Mouse (Mus musculus) kidney, postnatal 0 days (tissue): Measurements from ENCODE around the gene Gmip. TPM values are rescaled to one million over a fixed set of nuclear protein-coding genes. Genes with fewer than 3 reads are reported as not detected.
A peak's percentile ranks its signal among the peaks of the same experiment; 100 is the strongest.

Experiments used
- ATAC-seq: fragments of 200-750 bp; cut with Nextera tagmentation; replicated peaks from 2 replicates; pipeline ENCODE4 v1.8.0; 2017; ENCODE audit warnings: low read depth, moderate number of reproducible peaks, moderate TSS enrichment, moderate library complexity; ENCODE audit not compliant: low FRiP score
- DNase-seq: peaks from one replicate; pipeline ENCODE4 v3.0.0-alpha.2; 2016; ENCODE audit warnings: low spot score
- H3K27ac ChIP-seq: fragments of 300-500 bp; sonication (generic); 2 replicates; pipeline ENCODE4 v1.5.1; 2014; ENCODE audit warnings: mild to moderate bottlenecking
- H3K27me3 ChIP-seq: fragments of 300-500 bp; sonication (generic); 2 replicates; pipeline ENCODE4 v1.6.1; 2014; ENCODE audit warnings: low read length, mixed read lengths; ENCODE audit not compliant: insufficient read depth
- H3K36me3 ChIP-seq: fragments of 300-500 bp; sonication (generic); 2 replicates; pipeline ENCODE4 v1.6.1; 2014; ENCODE audit warnings: low read length, mixed read lengths; ENCODE audit not compliant: insufficient read depth
- H3K4me1 ChIP-seq: fragments of 300-500 bp; sonication (generic); replicated peaks from 2 replicates; pipeline ENCODE4 v1.6.1; 2014; ENCODE audit warnings: antibody characterized with exemption, low read length, mixed read lengths; ENCODE audit not compliant: insufficient read depth
- H3K4me2 ChIP-seq: fragments of 300-500 bp; sonication (generic); 2 replicates; pipeline ENCODE4 v1.6.1; 2014; ENCODE audit warnings: mild to moderate bottlenecking, low read length, moderate library complexity, mixed read lengths
- H3K4me3 ChIP-seq: fragments of 300-500 bp; sonication (generic); replicated peaks from 2 replicates; pipeline ENCODE4 v1.5.1; 2014; ENCODE audit warnings: low read depth, low read length
- H3K9ac ChIP-seq: fragments of 300-500 bp; sonication (generic); 2 replicates; pipeline ENCODE4 v1.6.1; 2014; ENCODE audit warnings: low read depth, low read length
- H3K9me3 ChIP-seq: fragments of 300-500 bp; sonication (generic); replicated peaks from 2 replicates; pipeline ENCODE4 v1.6.1; 2016; ENCODE audit warnings: low read length, inconsistent platforms, mixed read lengths
- CTCF ChIP-seq: IDR thresholded peaks from 2 replicates; pipeline ENCODE4 v1.5.1; 2016; ENCODE audit warnings: antibody characterized with exemption, low read depth, mild to moderate bottlenecking, moderate library complexity
- WGBS: fragments of 180-500 bp; shearing (Covaris S2); extraction: QIAGEN DNeasy Blood & Tissue Kit; methylation state at CpG from one replicate; pipeline ENCODE4 v1.1.7; 2014; 5-methylcytosine and 5-hydroxymethylcytosine counted together
- polyA plus RNA-seq: library from polyadenylated mRNA; unstranded; fragments of >200 nt; fragmentation: Nextera tagmentation; extraction: Ambion mirVana; gene quantifications from 2 replicates; pipeline ENCODE4 v1.2.1, GENCODE M21; 2015

The Gmip gene
- polyA plus RNA-seq, 1 experiment from 2014 or later: 5.7 TPM

- ATAC-seq (no peak), DNase-seq (no peak)
- no peak for TF ChIP-seq CTCF
Observed at GRCm38 (mm10) chr8:69777111-69777510, 31.4 kb upstream of the Gmip start.

GRCm38 (mm10) chr8:69789105-69789504 is 19.4 kb upstream of the Gmip start:
- H3K27ac ChIP-seq: no peak overlapping the region
- no peak for TF ChIP-seq CTCF
- H3K4me3 ChIP-seq: no peak overlapping the region
- H3K9me3 ChIP-seq: no peaks in the 10 kb centered on the region
- no peak overlapping the region for H3K4me2 ChIP-seq
- 0 out of 2 replicates have a peak, but pooled peaks cover 7% of the 10 kb centered on the region for H3K36me3 ChIP-seq
- DNase-seq (no peak), ATAC-seq (no peak)
- H3K4me1 ChIP-seq: peaks cover 9% of the 10 kb centered on the region; the same call in 1 of the 2 replicates
- no peak overlapping the region for H3K9ac ChIP-seq
- WGBS: 82% methylated on average over 5 of the region's 5 CpGs
- H3K27me3 ChIP-seq: no peaks in the 10 kb centered on the region

More at GRCm38 (mm10) chr8:69777111-69777510, 31.4 kb upstream of the Gmip start:
- H3K9ac ChIP-seq: no peak overlapping the region
- H3K4me3 ChIP-seq: no peak overlapping the region
- H3K27me3 ChIP-seq: no peaks in the 10 kb centered on the region
- H3K4me1 ChIP-seq: peaks cover 4% of the 10 kb centered on the region; the same call in 1 of the 2 replicates
- no peak overlapping the region for H3K4me2 ChIP-seq
- 59% methylated on average over 8 of the region's 12 CpGs for WGBS
- no peaks in the 10 kb centered on the region for H3K9me3 ChIP-seq
- no peak overlapping the region for H3K27ac ChIP-seq
- no peaks in the 10 kb centered on the region for H3K36me3 ChIP-seq

- DNase-seq: no peak
- ATAC-seq: no peak
Observed at GRCm38 (mm10) chr8:69789731-69790130, 18.7 kb upstream of the Gmip start.

GRCm38 (mm10) chr8:69790364-69790763 is 18.1 kb upstream of the Gmip start:
- peaks cover 9% of the 10 kb centered on the region; the same call in 1 of the 2 replicates for H3K4me1 ChIP-seq
- no peaks in the 10 kb centered on the region for H3K9me3 ChIP-seq
- peak overlapping the region; percentile 100 for H3K4me3 ChIP-seq
- H3K27ac ChIP-seq: peak overlapping the region; percentile 88
- ATAC-seq (no peak), DNase-seq (no peak)
- no peak for TF ChIP-seq CTCF
- 26% methylated on average over 11 of the region's 11 CpGs for WGBS
- peak overlapping the region; percentile 97 for H3K9ac ChIP-seq
- H3K4me2 ChIP-seq: peak overlapping the region; percentile 70
- 0 out of 2 replicates have a peak, but pooled peaks cover 16% of the 10 kb centered on the region for H3K36me3 ChIP-seq
- no peaks in the 10 kb centered on the region for H3K27me3 ChIP-seq

More at GRCm38 (mm10) chr8:69789731-69790130, 18.7 kb upstream of the Gmip start:
- H3K4me3 ChIP-seq: no peak overlapping the region
- H3K27ac ChIP-seq: no peak overlapping the region
- no peaks in the 10 kb centered on the region for H3K9me3 ChIP-seq
- no peak overlapping the region for H3K4me2 ChIP-seq
- no peak overlapping the region for H3K9ac ChIP-seq
- H3K4me1 ChIP-seq: peaks cover 9% of the 10 kb centered on the region; the same call in 1 of the 2 replicates
- H3K27me3 ChIP-seq: no peaks in the 10 kb centered on the region
- TF ChIP-seq CTCF: no peak
- 0 out of 2 replicates have a peak, but pooled peaks cover 10% of the 10 kb centered on the region for H3K36me3 ChIP-seq
- 64% methylated on average over 5 of the region's 5 CpGs for WGBS

GRCm38 (mm10) chr8:69790773-69791367 is 17.6 kb upstream of the Gmip start, which contains the start of the genes Atp13a1 and Zfp866:
Gene Atp13a1 (plus strand): TSS chr8:69791163.
Gene Zfp866 (minus strand): TSS chr8:69791178.
- H3K4me1 ChIP-seq: peaks cover 9% of the 10 kb centered on the region; the same call in 1 of the 2 replicates
- peak; percentile 95 for DNase-seq

GRCm38 (mm10) chr8:69791415-69792068 is 16.9 kb upstream of the Gmip start:
- Histone ChIP-seq H3K27ac (peak overlapping the region; percentile 88), H3K36me3 (peaks cover 22% of the 10 kb centered on the region; the same call in 1 of the 2 replicates), H3K4me1 (peaks cover 9% of the 10 kb centered on the region; the same call in 1 of the 2 replicates), H3K4me3 (peak overlapping the region; percentile 100), H3K4me2 (peak overlapping the region; percentile 70), H3K9ac (peak overlapping the region; percentile 97), H3K27me3 (no peaks in the 10 kb centered on the region), H3K9me3 (no peaks in the 10 kb centered on the region)
- TF ChIP-seq CTCF: no peak
- ATAC-seq (peak; percentile 68), DNase-seq (peak; percentile 35)
- WGBS: under 1% methylated on average over 44 of the region's 48 CpGs

More at GRCm38 (mm10) chr8:69790773-69791367, 17.6 kb upstream of the Gmip start, which contains the start of the genes Atp13a1 and Zfp866:
- peak within 1 kb of the TSS; percentile 88 for H3K27ac ChIP-seq
- no peaks in the 10 kb centered on the region for H3K9me3 ChIP-seq
- H3K9ac ChIP-seq: peak within 1 kb of the TSS; percentile 97
- H3K36me3 ChIP-seq: 0 out of 2 replicates have a peak, but pooled peaks cover 17% of the 10 kb centered on the region
- H3K4me2 ChIP-seq: peak within 1 kb of the TSS; percentile 70
- H3K27me3 ChIP-seq: no peaks in the 10 kb centered on the region
- peak; percentile 95 for ATAC-seq
- peak within 1 kb of the TSS; percentile 100 for H3K4me3 ChIP-seq
- under 1% methylated on average over 38 of the region's 38 CpGs for WGBS
- TF ChIP-seq CTCF: peak; percentile 8; the same call in 1 of the 2 replicates
